Mouse (Mus musculus): Measurements from ENCODE around the gene Rcor1. TPM values are rescaled to one million over a fixed set of nuclear protein-coding genes. Genes with fewer than 3 reads are reported as not detected.

Rcor1 gene
- 1 to 10 TPM; 7.1 to 7.3 TPM for total RNA-seq (2021)
- long read RNA-seq, experiment 1, result 0 reads
- long read RNA-seq, experiment 2, full-length matches to known transcripts, result 1 of 3 reads
- long read RNA-seq, experiment 2, partial matches to known transcripts, result 1 of 3 reads
- long read RNA-seq, experiment 2, other reads (novel, unspliced or antisense), result 1 of 3 reads

GRCm38 (mm10) chr12:111038976-111039612 is at the start of gene Rcor1:
Rcor1 (plus strand) TSS chr12:111039351.
- DNase-seq, result peak; percentile 97 to 99
- intact Hi-C loops (cut with DNase I), result no loop called here

GRCm38 (mm10) chr12:110989409-110989808 is 49.7 kb upstream of the Rcor1 start:
- no peak for DNase-seq
- intact Hi-C loops (cut with DNase I), result no loop called here

GRCm38 (mm10) chr12:110990500-110990899 is 48.7 kb upstream of the Rcor1 start:
- intact Hi-C loops (cut with DNase I), result loop anchor here (5.0 kb wide), 1 partner anchor 103 kb away; the partner anchor contains the start of genes Cinp and Tecpr2
- DNase-seq, result no peak

GRCm38 (mm10) chr12:110991361-110992127 is 47.6 kb upstream of the Rcor1 start:
- DNase-seq, result peak; percentile 60 to 66
- intact Hi-C loops (cut with DNase I), result loop anchor here (1.0 to 5.0 kb wide), 2 partner anchors 55 to 104 kb away; partner anchors contain the start of genes Cinp and Tecpr2

GRCm38 (mm10) chr12:110992128-110992553 is 47.0 kb upstream of the Rcor1 start:
- intact Hi-C loops (cut with DNase I), result loop anchor here (1.0 to 5.0 kb wide), 2 partner anchors 56 to 105 kb away; partner anchors contain the start of genes Cinp and Tecpr2
- DNase-seq, result peak; percentile 92 to 97

GRCm38 (mm10) chr12:110992771-110993170 is 46.4 kb upstream of the Rcor1 start:
- intact Hi-C loops (cut with DNase I), result loop anchor here (1.0 to 5.0 kb wide), 2 partner anchors 56 to 105 kb away; partner anchors contain the start of genes Cinp and Tecpr2
- DNase-seq, result no peak

- intact Hi-C loops (cut with DNase I), result loop anchor here (5.0 kb wide), 1 partner anchor 106 kb away; the partner anchor contains the start of genes Cinp and Tecpr2
- no peak for DNase-seq
Observed at GRCm38 (mm10) chr12:110993226-110993625, 45.9 kb upstream of the Rcor1 start.

- DNase-seq, result no peak
- intact Hi-C loops (cut with DNase I), result loop anchor here (5.0 kb wide), 1 partner anchor 107 kb away; the partner anchor contains the start of genes Cinp and Tecpr2
Observed at GRCm38 (mm10) chr12:110994666-110995065, 44.5 kb upstream of the Rcor1 start.

GRCm38 (mm10) chr12:110998092-110998491 is 41.1 kb upstream of the Rcor1 start:
- intact Hi-C loops (cut with DNase I), result no loop called here
- no peak for DNase-seq

- DNase-seq, result no peak
- intact Hi-C loops (cut with DNase I), result no loop called here
Observed at GRCm38 (mm10) chr12:110999820-111000219, 39.3 kb upstream of the Rcor1 start.

- DNase-seq, result no peak
Observed at GRCm38 (mm10) chr12:111000956-111001355, 38.2 kb upstream of the Rcor1 start.

GRCm38 (mm10) chr12:111004142-111004541 is 35.0 kb upstream of the Rcor1 start:
- intact Hi-C loops (cut with DNase I), result no loop called here
- no peak for DNase-seq

More at GRCm38 (mm10) chr12:111000956-111001355, 38.2 kb upstream of the Rcor1 start:
- intact Hi-C loops (cut with DNase I), result no loop called here

- intact Hi-C loops (cut with DNase I), result no loop called here
- no peak for DNase-seq
Observed at GRCm38 (mm10) chr12:111005803-111006202, 33.3 kb upstream of the Rcor1 start.

GRCm38 (mm10) chr12:111006339-111006738 is 32.8 kb upstream of the Rcor1 start:
- DNase-seq, result no peak
- intact Hi-C loops (cut with DNase I), result no loop called here

- DNase-seq, result no peak
- intact Hi-C loops (cut with DNase I), result no loop called here
Observed at GRCm38 (mm10) chr12:111007134-111008103, 31.7 kb upstream of the Rcor1 start.

- DNase-seq, result no peak
- intact Hi-C loops (cut with DNase I), result no loop called here
Observed at GRCm38 (mm10) chr12:111008500-111009490, 30.4 kb upstream of the Rcor1 start.

GRCm38 (mm10) chr12:111009615-111010257 is 29.4 kb upstream of the Rcor1 start:
- no peak for DNase-seq
- intact Hi-C loops (cut with DNase I), result no loop called here

- no peak for DNase-seq
- intact Hi-C loops (cut with DNase I), result no loop called here
Observed at GRCm38 (mm10) chr12:111016807-111017206, 22.3 kb upstream of the Rcor1 start.

Data from gastrocnemius, postnatal 36 days (tissue).